Mouse (Mus musculus) kidney, adult 2 months (tissue): Measurements from ENCODE around the gene Celf2. TPM values are rescaled to one million over a fixed set of nuclear protein-coding genes. Genes with fewer than 3 reads are reported as not detected.

Experiments used
- DNase-seq: peaks from one replicate; pipeline ENCODE4 v3.0.0; 2021
- H3K27ac ChIP-seq: fragments of 200-500 bp; 2 replicates; pipeline ENCODE4 v1.5.1; 2012; ENCODE audit warnings: low read depth, low read length, control low read depth, inconsistent platforms; ENCODE audit not compliant: insufficient read depth
- H3K27me3 ChIP-seq: fragments of 200-500 bp; replicated peaks from 2 replicates; pipeline ENCODE4 v1.6.1; 2012; ENCODE audit warnings: mild to moderate bottlenecking, moderate library complexity, low read length, inconsistent platforms; ENCODE audit not compliant: control insufficient read depth, insufficient read depth
- H3K36me3 ChIP-seq: fragments of 200-500 bp; 2 replicates; pipeline ENCODE4 v1.6.1; 2012; ENCODE audit warnings: mild to moderate bottlenecking, moderate library complexity, low read length, inconsistent platforms; ENCODE audit not compliant: control insufficient read depth, insufficient read depth
- H3K4me1 ChIP-seq: fragments of 200-500 bp; 2 replicates; pipeline ENCODE4 v1.6.1; 2011; ENCODE audit warnings: low read length; ENCODE audit not compliant: control insufficient read depth, insufficient read depth
- H3K4me3 ChIP-seq: fragments of 200-500 bp; 2 replicates; pipeline ENCODE4 v1.5.1; 2011; ENCODE audit warnings: mild to moderate bottlenecking, low read depth, low read length, control low read depth; ENCODE audit not compliant: insufficient read depth
- CTCF ChIP-seq: fragments of 200-500 bp; conservative IDR thresholded peaks from 2 replicates; pipeline ENCODE4 v1.5.1; 2011; ENCODE audit warnings: low read depth, mild to moderate bottlenecking, control low read depth, low read length, moderate library complexity, mixed read lengths; ENCODE audit not compliant: insufficient read depth, insufficient read length
- POLR2A ChIP-seq: fragments of 200-500 bp; IDR thresholded peaks from one replicate; pipeline ENCODE4 v1.6.1; 2011; ENCODE audit warnings: low read depth, low read length, control low read depth
- WGBS: fragments of 180-500 bp; shearing (Covaris S2); methylation state at CpG from one replicate; pipeline ENCODE4 v1.1.7; 2018; 5-methylcytosine and 5-hydroxymethylcytosine counted together
- polyA plus RNA-seq: library from polyadenylated mRNA; depleted of rRNA; stranded (reverse); fragments of >200 nt; gene quantifications from 2 replicates; pipeline ENCODE4 v1.2.3, GENCODE M21; 2012

Celf2 gene
- polyA plus RNA-seq, 1 experiment = 11.5 TPM

DNA sequence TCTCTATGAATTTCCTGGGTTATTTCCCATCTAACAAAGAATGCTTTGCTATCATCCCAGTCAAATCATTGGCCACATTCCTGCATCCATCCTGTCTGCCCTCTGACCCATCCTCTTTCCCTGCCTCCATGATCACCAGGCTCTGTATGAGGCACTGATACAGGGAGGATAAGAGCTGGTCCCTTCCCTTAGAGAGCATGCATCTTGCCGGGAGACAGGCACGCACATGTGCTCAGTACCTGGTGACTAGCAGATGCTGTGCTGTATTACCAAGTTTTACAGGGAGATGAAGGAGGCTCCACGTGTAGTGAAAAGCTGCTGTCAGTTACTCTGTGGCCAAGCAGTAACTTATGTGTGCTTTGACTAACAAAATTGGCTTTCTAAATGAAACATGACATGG is 972.0 kb downstream of the Celf2 start:
- DNase-seq = no peak
- no peak for TF ChIP-seq POLR2A
- TF ChIP-seq CTCF = no peak
- 85% methylated on average over 3 of the region's 3 CpGs for WGBS

DNA sequence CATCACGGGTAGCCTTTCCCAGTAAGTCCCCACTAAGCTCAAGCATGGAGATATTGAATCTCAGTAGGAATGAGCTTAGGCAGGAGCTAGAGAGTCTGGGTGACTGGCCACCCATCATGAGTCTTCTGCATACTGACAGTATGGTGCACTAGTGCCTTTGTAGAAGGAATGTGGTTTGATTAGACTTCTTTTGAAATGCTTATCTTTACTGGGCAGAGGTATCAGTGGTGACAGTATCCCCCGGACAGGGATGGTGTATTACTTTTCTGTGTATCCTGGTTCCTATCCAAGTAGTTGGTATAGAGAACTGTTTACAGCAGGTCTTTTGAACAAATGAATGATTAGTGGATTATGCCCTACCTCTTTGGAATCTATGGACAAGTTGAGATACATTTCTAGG is 973.0 kb downstream of the Celf2 start:
- DNase-seq = no peak
- no peaks in the 10 kb centered on the region for H3K27me3 ChIP-seq
- no peak for TF ChIP-seq POLR2A
- TF ChIP-seq CTCF = no peak
- no peaks in the 10 kb centered on the region for H3K36me3 ChIP-seq
- no peak overlapping the region for H3K27ac ChIP-seq
- no peak overlapping the region for H3K4me3 ChIP-seq
- WGBS = 96% methylated on average over 2 of the region's 2 CpGs
- no peaks in the 10 kb centered on the region for H3K4me1 ChIP-seq

More for the DNA sequence above, 972.0 kb downstream of the Celf2 start:
- Histone ChIP-seq H3K36me3 (no peaks in the 10 kb centered on the region), H3K27ac (no peak overlapping the region), H3K4me3 (no peak overlapping the region), H3K27me3 (no peaks in the 10 kb centered on the region), H3K4me1 (no peaks in the 10 kb centered on the region)

DNA sequence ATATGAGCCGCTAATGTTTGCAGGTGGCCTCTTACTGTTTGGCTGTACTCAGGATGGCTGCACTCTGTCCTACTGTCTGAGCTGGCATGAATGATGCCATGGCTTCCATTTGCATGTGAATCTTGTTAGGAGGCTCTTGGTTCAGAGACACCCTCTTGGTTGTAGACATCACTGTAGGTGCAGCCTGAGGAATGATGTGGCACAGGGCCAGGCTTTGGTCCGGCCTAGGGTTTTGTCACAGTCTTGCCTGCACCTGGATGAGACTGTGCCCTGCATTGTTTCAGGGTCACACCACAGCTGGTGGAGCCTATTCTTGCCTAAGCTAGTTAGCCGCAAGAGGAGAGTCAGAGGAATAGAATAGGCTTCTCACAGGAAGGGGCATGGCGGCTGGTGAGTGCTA is 977.0 kb downstream of the Celf2 start:
- H3K27me3 ChIP-seq = no peaks in the 10 kb centered on the region
- no peak for DNase-seq
- H3K36me3 ChIP-seq = no peaks in the 10 kb centered on the region
- 80% methylated on average over 4 of the region's 4 CpGs for WGBS
- H3K27ac ChIP-seq = no peak overlapping the region
- TF ChIP-seq POLR2A (no peak), CTCF (no peak)
- no peaks in the 10 kb centered on the region for H3K4me1 ChIP-seq
- H3K4me3 ChIP-seq = no peak overlapping the region

DNA sequence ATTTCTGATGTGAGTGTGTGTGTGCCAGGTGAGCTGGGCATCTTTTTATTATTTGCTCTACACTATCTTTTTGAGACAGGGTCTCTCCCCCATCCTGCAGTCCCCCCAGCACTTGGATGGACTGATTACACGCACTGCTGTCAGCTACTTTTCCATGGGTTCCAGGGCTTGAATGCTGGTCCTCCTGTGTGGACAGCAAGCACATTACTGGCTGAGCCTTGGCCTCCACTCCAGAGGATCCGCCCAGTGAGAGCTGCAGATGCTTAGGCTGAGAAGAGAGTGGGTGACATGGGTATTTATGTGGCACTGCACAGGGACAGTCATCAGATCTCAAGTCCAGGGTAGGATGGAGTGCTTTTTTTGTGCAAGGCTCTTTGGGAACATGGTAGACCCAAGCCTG is 981.3 kb downstream of the Celf2 start:
- no peaks in the 10 kb centered on the region for H3K4me1 ChIP-seq
- 92% methylated on average over 2 of the region's 2 CpGs for WGBS
- no peaks in the 10 kb centered on the region for H3K36me3 ChIP-seq
- TF ChIP-seq POLR2A (no peak), CTCF (no peak)
- no peak overlapping the region for H3K27ac ChIP-seq
- H3K27me3 ChIP-seq = no peaks in the 10 kb centered on the region
- no peak for DNase-seq
- H3K4me3 ChIP-seq = no peak overlapping the region

DNA sequence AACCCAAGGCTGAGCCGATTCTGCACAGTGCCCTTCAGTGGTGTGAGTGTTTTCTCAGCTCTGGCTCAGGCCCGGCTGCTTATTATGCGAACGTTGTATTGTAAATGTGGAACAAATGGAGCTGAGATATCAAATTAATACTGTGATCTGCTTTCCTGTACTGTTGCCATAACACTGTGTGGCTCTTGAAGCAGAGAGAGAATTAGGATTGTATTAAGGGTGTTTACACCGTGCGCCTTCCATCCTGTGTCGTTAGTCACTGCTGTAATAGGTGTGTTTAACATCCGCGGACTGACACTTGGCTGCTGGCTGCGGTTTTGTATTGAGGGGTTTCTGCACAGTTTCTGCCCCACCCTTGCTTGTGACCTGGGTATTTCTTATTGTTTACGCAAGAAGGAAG is 982.5 kb downstream of the Celf2 start:
- Histone ChIP-seq H3K27me3 (no peaks in the 10 kb centered on the region), H3K4me3 (no peak overlapping the region), H3K36me3 (no peaks in the 10 kb centered on the region), H3K4me1 (no peaks in the 10 kb centered on the region), H3K27ac (no peak overlapping the region)
- DNase-seq = no peak
- WGBS = 75% methylated on average over 11 of the region's 11 CpGs
- TF ChIP-seq CTCF = no peak
- no peak for TF ChIP-seq POLR2A

DNA sequence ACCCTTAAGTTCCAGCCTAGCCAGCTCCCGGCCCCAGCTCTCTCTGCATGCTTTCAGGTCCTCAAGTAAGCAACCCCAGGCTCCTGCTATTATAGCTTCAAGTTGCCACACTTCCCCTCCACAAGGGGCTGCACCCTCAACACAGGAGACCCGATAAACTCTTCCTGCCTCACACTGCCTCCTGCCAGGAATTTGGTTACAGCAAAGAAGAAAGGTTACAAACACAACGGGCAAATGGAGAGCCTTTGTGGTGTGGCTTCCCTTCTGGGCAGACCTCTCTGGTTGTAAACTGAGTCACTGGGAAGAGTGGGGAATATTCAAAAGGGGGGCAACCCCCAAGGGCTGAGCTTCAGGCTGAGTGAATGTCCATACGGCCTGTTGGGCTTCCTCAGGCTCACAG is 983.1 kb downstream of the Celf2 start:
- Histone ChIP-seq H3K27ac (no peak overlapping the region), H3K27me3 (no peaks in the 10 kb centered on the region), H3K36me3 (no peaks in the 10 kb centered on the region), H3K4me3 (no peak overlapping the region), H3K4me1 (no peaks in the 10 kb centered on the region)
- no peak for TF ChIP-seq POLR2A
- no peak for TF ChIP-seq CTCF
- DNase-seq = no peak
- WGBS = 51% methylated on average over 4 of the region's 4 CpGs

DNA sequence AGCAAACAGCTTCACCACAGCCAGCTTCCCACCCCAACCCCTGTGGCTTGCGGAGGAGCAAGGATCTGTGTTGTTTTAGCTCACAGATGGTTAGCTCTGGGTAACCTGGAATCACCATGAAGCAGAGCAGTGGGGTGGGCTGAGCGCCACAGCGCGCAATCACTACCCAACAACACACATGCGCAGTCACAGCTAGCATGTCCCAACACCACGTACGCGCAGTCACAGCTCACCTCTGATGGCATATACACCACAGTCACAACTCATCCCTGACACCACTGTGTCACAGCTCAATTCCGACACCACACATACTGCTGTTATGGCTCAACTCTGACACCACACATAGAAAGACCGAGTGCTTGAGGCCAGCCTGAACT is 985.5 kb downstream of the Celf2 start:
- no peaks in the 10 kb centered on the region for H3K4me1 ChIP-seq
- no peak overlapping the region for H3K27ac ChIP-seq
- 90% methylated on average over 10 of the region's 10 CpGs for WGBS
- no peak overlapping the region for H3K4me3 ChIP-seq
- no peak for TF ChIP-seq CTCF
- no peak for TF ChIP-seq POLR2A
- H3K36me3 ChIP-seq = no peaks in the 10 kb centered on the region
- DNase-seq = no peak
- no peaks in the 10 kb centered on the region for H3K27me3 ChIP-seq
